8 mouse cellular contexts compared by ENCODE assay signal in genomic region chr16:89960186-89960878, GRCm38 (mm10).
DNase-seq lines count a peak whose midpoint lies in the region; ATAC-seq and TF ChIP-seq lines count a peak whose summit lies in the region.

No protein-coding gene starts in this region.

- H3K27ac ChIP-seq in embryonic facial prominence, embryonic 10.5 days (replicated peaks) = peak overlapping the region; percentile 77
- H3K27ac ChIP-seq in intestine, postnatal 0 days (ENCODE audit: low read depth, low read length) = no peak overlapping the region
- peak overlapping the region; percentile 83 for H3K27ac ChIP-seq in limb, embryonic 13.5 days
- peak overlapping the region; percentile 29; the same call in 1 of the 2 replicates for H3K27ac ChIP-seq in midbrain, embryonic 15.5 days
- H3K27ac ChIP-seq in stomach, embryonic 16.5 days (ENCODE audit: low read length) = peak overlapping the region; percentile 63

- no peak for ATAC-seq in intestine, postnatal 0 days
- ATAC-seq in limb, embryonic 13.5 days (ENCODE audit: low FRiP score, low read depth) = peak; percentile 74
- ATAC-seq in midbrain, embryonic 15.5 days (replicated peaks) = peak; percentile 71
- ATAC-seq in stomach, embryonic 16.5 days (ENCODE audit: insufficient read depth, low FRiP score) = peak; percentile 72; the same call in 1 of the 2 replicates

- peak overlapping the region; percentile 87 for H3K4me2 ChIP-seq in intestine, postnatal 0 days (replicated peaks; ENCODE audit: low read depth)
- peak overlapping the region; percentile 89 for H3K4me2 ChIP-seq in limb, embryonic 13.5 days (replicated peaks)
- peak overlapping the region; percentile 77 for H3K4me2 ChIP-seq in midbrain, embryonic 15.5 days
- H3K4me2 ChIP-seq in stomach, embryonic 16.5 days (ENCODE audit: low read depth, low read length) = peak overlapping the region; percentile 85

- DNase-seq in thymus, postnatal 14 days = peak; percentile 31
- no peak for DNase-seq in thymus, postnatal 10 days (ENCODE audit: low spot score in 2 of 2)
- peak; percentile 63 for DNase-seq in embryonic facial prominence, embryonic 10.5 days (ENCODE audit: low spot score)
- peak; percentile 66 to 71 for DNase-seq in heart, adult 18-20 months

- no peak for TF ChIP-seq CTCF in intestine, postnatal 0 days (IDR thresholded peaks at IDR 0.05; ENCODE audit: low read depth)

- under 1% methylated on average over 33 of the region's 33 CpGs for WGBS in embryonic facial prominence, embryonic 10.5 days
- 2% methylated on average over 31 of the region's 33 CpGs for WGBS in intestine, postnatal 0 days
- WGBS in limb, embryonic 13.5 days = under 1% methylated on average over 27 of the region's 33 CpGs
- under 1% methylated on average over 30 of the region's 33 CpGs for WGBS in midbrain, embryonic 15.5 days
- under 1% methylated on average over 33 of the region's 33 CpGs for WGBS in stomach, embryonic 16.5 days

- peak overlapping the region; percentile 31 for H3K9ac ChIP-seq in intestine, postnatal 0 days (ENCODE audit: low read depth, low read length)
- peak overlapping the region; percentile 72 for H3K9ac ChIP-seq in limb, embryonic 13.5 days
- H3K9ac ChIP-seq in midbrain, embryonic 15.5 days = peak overlapping the region; percentile 37
- peak overlapping the region; percentile 79 for H3K9ac ChIP-seq in stomach, embryonic 16.5 days (ENCODE audit: low read length)

- H3K36me3 ChIP-seq in embryonic facial prominence, embryonic 10.5 days (replicated peaks) = peaks cover 10% of the 10 kb centered on the region
- H3K36me3 ChIP-seq in intestine, postnatal 0 days (ENCODE audit: control insufficient read depth, insufficient read depth) = no peaks in the 10 kb centered on the region
- H3K36me3 ChIP-seq in limb, embryonic 13.5 days = peaks cover 8% of the 10 kb centered on the region
- H3K36me3 ChIP-seq in midbrain, embryonic 15.5 days (replicated peaks) = no peaks in the 10 kb centered on the region
- H3K36me3 ChIP-seq in stomach, embryonic 16.5 days (ENCODE audit: control insufficient read depth, insufficient read depth, low read length) = no peaks in the 10 kb centered on the region

- no peaks in the 10 kb centered on the region for H3K9me3 ChIP-seq in embryonic facial prominence, embryonic 10.5 days
- H3K9me3 ChIP-seq in intestine, postnatal 0 days (ENCODE audit: control insufficient read depth) = no peaks in the 10 kb centered on the region
- H3K9me3 ChIP-seq in limb, embryonic 13.5 days = no peaks in the 10 kb centered on the region
- no peaks in the 10 kb centered on the region for H3K9me3 ChIP-seq in midbrain, embryonic 15.5 days
- no peaks in the 10 kb centered on the region for H3K9me3 ChIP-seq in stomach, embryonic 16.5 days (replicated peaks; ENCODE audit: control insufficient read depth, low read length)

- no peaks in the 10 kb centered on the region for H3K27me3 ChIP-seq in embryonic facial prominence, embryonic 10.5 days (replicated peaks; ENCODE audit: low read depth, poor library complexity, severe bottlenecking)
- H3K27me3 ChIP-seq in intestine, postnatal 0 days (replicated peaks; ENCODE audit: control insufficient read depth, insufficient read depth, low read length) = no peaks in the 10 kb centered on the region
- no peaks in the 10 kb centered on the region for H3K27me3 ChIP-seq in limb, embryonic 13.5 days
- H3K27me3 ChIP-seq in midbrain, embryonic 15.5 days (replicated peaks) = 0 out of 2 replicates have a peak, but pooled peaks cover 6% of the 10 kb centered on the region
- no peaks in the 10 kb centered on the region for H3K27me3 ChIP-seq in stomach, embryonic 16.5 days (ENCODE audit: control insufficient read depth, insufficient read depth, low read length)

- peaks cover 54% of the 10 kb centered on the region for H3K4me1 ChIP-seq in embryonic facial prominence, embryonic 10.5 days
- peaks cover 5% of the 10 kb centered on the region; the same call in 1 of the 2 replicates for H3K4me1 ChIP-seq in intestine, postnatal 0 days (replicated peaks; ENCODE audit: control insufficient read depth, insufficient read depth, low read length)
- peaks cover 46% of the 10 kb centered on the region for H3K4me1 ChIP-seq in limb, embryonic 13.5 days
- peaks cover 22% of the 10 kb centered on the region for H3K4me1 ChIP-seq in midbrain, embryonic 15.5 days
- H3K4me1 ChIP-seq in stomach, embryonic 16.5 days (ENCODE audit: control insufficient read depth, insufficient read depth, low read length) = peaks cover 16% of the 10 kb centered on the region

- peak overlapping the region; percentile 65 for H3K4me3 ChIP-seq in embryonic facial prominence, embryonic 10.5 days
- peak overlapping the region; percentile 45 for H3K4me3 ChIP-seq in intestine, postnatal 0 days (ENCODE audit: low read depth, low read length)
- H3K4me3 ChIP-seq in limb, embryonic 13.5 days = peak overlapping the region; percentile 53
- peak overlapping the region; percentile 34 for H3K4me3 ChIP-seq in midbrain, embryonic 15.5 days
- peak overlapping the region; percentile 61 for H3K4me3 ChIP-seq in stomach, embryonic 16.5 days (replicated peaks; ENCODE audit: low read length)

Comparison
In these comparisons a context has a peak if more than half of its experiments do, and no peak if none do; other contexts are left out.
1. DNase-seq: peak in thymus, postnatal 14 days (single experiment), embryonic facial prominence, embryonic 10.5 days (single experiment) and heart, adult 18-20 months (2 of 2); none in thymus, postnatal 10 days (0 of 2).
2. Peak in every context shown above with its lines, with median percentiles within 50 percentile points of each other: H3K4me3 ChIP-seq, H3K4me2 ChIP-seq and H3K9ac ChIP-seq.